Mouse (Mus musculus) intestine, postnatal 0 days (tissue): ENCODE results near the gene Ankrd23. TPM values are rescaled to one million over a fixed set of nuclear protein-coding genes. Genes with fewer than 3 reads are reported as not detected.

ENCODE experiments used
- ATAC-seq: fragments of 200-750 bp; cut with Nextera tagmentation; 2 replicates; pipeline ENCODE4 v1.8.0; 2017; ENCODE audit warnings: mild to moderate bottlenecking, moderate TSS enrichment, moderate library complexity
- H3K27ac ChIP-seq: fragments of 300-500 bp; sonication (generic); 2 replicates; pipeline ENCODE4 v1.5.1; 2014; ENCODE audit warnings: mild to moderate bottlenecking, low read depth, low read length, moderate library complexity
- H3K27me3 ChIP-seq: fragments of 300-500 bp; sonication (generic); replicated peaks from 2 replicates; pipeline ENCODE4 v1.6.1; 2014; ENCODE audit warnings: low read length, mixed read lengths; ENCODE audit not compliant: control insufficient read depth, insufficient read depth
- H3K36me3 ChIP-seq: fragments of 300-500 bp; sonication (generic); 2 replicates; pipeline ENCODE4 v1.6.1; 2014; ENCODE audit warnings: mild to moderate bottlenecking, moderate library complexity; ENCODE audit not compliant: control insufficient read depth, insufficient read depth
- H3K4me1 ChIP-seq: fragments of 300-500 bp; sonication (generic); replicated peaks from 2 replicates; pipeline ENCODE4 v1.6.1; 2014; ENCODE audit warnings: antibody characterized with exemption, low read length, mixed read lengths; ENCODE audit not compliant: control insufficient read depth, insufficient read depth
- H3K4me2 ChIP-seq: fragments of 300-500 bp; sonication (generic); replicated peaks from 2 replicates; pipeline ENCODE4 v1.6.1; 2014; ENCODE audit warnings: low read depth, mild to moderate bottlenecking, moderate library complexity
- H3K4me3 ChIP-seq: fragments of 300-500 bp; sonication (generic); 2 replicates; pipeline ENCODE4 v1.5.1; 2014; ENCODE audit warnings: low read depth, low read length
- H3K9ac ChIP-seq: fragments of 300-500 bp; sonication (generic); 2 replicates; pipeline ENCODE4 v1.6.1; 2014; ENCODE audit warnings: mild to moderate bottlenecking, low read depth, low read length
- H3K9me3 ChIP-seq: fragments of 300-500 bp; sonication (generic); 2 replicates; pipeline ENCODE4 v1.6.1; 2016; ENCODE audit warnings: mixed run types; ENCODE audit not compliant: control insufficient read depth
- CTCF ChIP-seq: sonication (generic); IDR thresholded peaks from 2 replicates; pipeline ENCODE4 v1.5.1; 2016; ENCODE audit warnings: low read depth, mild to moderate bottlenecking, control low read depth, antibody characterized with exemption, moderate library complexity
- WGBS: fragments of 180-500 bp; shearing (Covaris S2); extraction: QIAGEN DNeasy Blood & Tissue Kit; methylation state at CpG from one replicate; pipeline ENCODE4 v1.1.7; 2014; 5-methylcytosine and 5-hydroxymethylcytosine counted together
- polyA plus RNA-seq: library from polyadenylated mRNA; unstranded; fragments of >200 nt; fragmentation: Nextera tagmentation; extraction: Ambion mirVana; gene quantifications from 2 replicates; pipeline ENCODE4 v1.2.1, GENCODE M21; 2015

The Ankrd23 gene
- polyA plus RNA-seq, 1 experiment from 2014 or later, result 2.1 TPM

DNA sequence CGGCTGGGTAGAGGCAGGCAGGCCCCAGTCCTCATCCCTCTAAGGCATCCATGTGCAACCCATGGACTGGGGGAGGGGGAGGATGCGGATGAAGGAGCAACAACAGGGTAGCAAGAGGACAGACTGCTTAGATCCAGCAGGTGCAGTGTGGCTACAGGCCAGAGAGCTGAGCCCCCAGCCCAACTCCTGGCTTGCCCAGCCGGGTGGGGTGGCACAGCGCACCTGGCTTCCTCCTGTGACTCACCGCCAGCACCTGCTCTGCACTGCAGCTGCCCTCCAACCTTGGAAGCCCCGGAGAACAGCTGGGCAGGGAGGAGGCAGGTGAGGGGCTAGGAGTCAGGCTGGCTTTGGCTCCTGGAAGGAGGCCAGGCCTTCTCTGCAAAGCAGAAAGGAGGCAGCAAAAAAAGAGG, 43.3 kb upstream of the Ankrd23 start:
- H3K4me1 ChIP-seq, result peaks cover 28% of the 10 kb centered on the region
- H3K4me3 ChIP-seq, result no peak overlapping the region
- H3K27ac ChIP-seq, result peak overlapping the region; percentile 31
- no peaks in the 10 kb centered on the region for H3K9me3 ChIP-seq
- no peaks in the 10 kb centered on the region for H3K36me3 ChIP-seq
- H3K4me2 ChIP-seq, result peak overlapping the region; percentile 58
- TF ChIP-seq CTCF, result no peak
- no peak overlapping the region for H3K9ac ChIP-seq
- WGBS, result 28% methylated on average over 6 of the region's 6 CpGs
- no peaks in the 10 kb centered on the region for H3K27me3 ChIP-seq
- peak; percentile 62 for ATAC-seq

DNA sequence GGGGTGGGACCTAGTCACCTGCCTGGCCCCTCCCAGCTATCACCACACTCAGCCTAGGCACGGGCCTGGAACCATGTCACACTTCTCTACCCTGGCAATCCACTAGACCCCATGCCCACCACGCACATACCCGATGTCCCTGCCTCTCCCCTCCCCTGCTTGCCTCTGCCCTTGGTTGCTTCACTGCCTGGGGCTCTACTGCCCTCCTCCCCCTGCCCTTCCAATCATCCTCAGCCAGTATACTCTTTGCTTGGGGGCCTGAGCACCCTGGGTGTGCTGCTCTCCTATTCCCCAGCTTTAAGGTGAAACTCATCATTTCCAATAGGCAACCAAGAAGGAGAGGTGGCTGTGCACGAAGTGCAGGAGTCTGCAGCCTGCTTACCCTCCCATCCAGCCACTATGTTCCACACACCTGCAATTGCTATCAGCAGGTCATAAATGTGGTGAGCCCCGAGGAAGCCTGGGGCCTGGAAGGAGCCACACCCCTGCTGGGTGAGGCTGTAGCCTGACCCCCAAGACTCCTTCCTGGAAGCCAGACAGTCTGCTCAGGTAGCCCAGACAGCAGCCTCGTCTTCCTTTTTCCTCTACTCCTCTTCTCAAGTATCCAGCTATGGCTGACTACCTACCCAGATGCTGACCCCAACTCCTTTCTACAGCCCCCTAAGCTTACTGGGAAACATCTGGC, 40.5 kb upstream of the Ankrd23 start:
- no peak overlapping the region for H3K27ac ChIP-seq
- 34% methylated on average over 6 of the region's 6 CpGs for WGBS
- H3K4me1 ChIP-seq, result peaks cover 28% of the 10 kb centered on the region
- peak overlapping the region; percentile 27; the same call in 1 of the 2 replicates for H3K4me2 ChIP-seq
- H3K9ac ChIP-seq, result no peak overlapping the region
- no peaks in the 10 kb centered on the region for H3K27me3 ChIP-seq
- H3K9me3 ChIP-seq, result no peaks in the 10 kb centered on the region
- no peaks in the 10 kb centered on the region for H3K36me3 ChIP-seq
- no peak for TF ChIP-seq CTCF
- ATAC-seq, result peak; percentile 83
- H3K4me3 ChIP-seq, result no peak overlapping the region

DNA sequence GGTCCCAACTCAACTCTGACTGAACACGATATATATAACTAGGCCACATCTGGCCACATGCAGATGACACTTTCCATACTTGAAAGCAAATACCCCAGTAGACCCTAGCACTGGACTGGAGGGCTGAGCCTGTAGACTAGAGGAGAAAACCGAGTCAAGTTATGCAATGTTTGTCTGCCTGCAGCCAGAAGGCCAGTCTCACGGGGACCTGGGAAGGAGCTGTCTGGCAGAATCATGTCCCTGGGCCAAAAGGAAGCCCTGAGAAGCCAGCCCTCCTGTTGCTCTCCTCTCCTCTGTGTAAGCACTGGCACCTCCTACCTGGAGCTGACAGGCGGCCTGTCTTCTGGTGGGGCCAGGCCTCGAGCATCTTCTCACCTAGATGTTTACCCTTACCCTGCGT, 38.7 kb upstream of the Ankrd23 start:
- H3K4me2 ChIP-seq, result no peak overlapping the region
- no peaks in the 10 kb centered on the region for H3K9me3 ChIP-seq
- no peak for TF ChIP-seq CTCF
- H3K4me1 ChIP-seq, result peaks cover 26% of the 10 kb centered on the region
- no peaks in the 10 kb centered on the region for H3K27me3 ChIP-seq
- H3K36me3 ChIP-seq, result no peaks in the 10 kb centered on the region
- no peak overlapping the region for H3K27ac ChIP-seq
- no peak overlapping the region for H3K9ac ChIP-seq
- ATAC-seq, result no peak
- H3K4me3 ChIP-seq, result no peak overlapping the region
- WGBS, result 67% methylated on average over 6 of the region's 6 CpGs

DNA sequence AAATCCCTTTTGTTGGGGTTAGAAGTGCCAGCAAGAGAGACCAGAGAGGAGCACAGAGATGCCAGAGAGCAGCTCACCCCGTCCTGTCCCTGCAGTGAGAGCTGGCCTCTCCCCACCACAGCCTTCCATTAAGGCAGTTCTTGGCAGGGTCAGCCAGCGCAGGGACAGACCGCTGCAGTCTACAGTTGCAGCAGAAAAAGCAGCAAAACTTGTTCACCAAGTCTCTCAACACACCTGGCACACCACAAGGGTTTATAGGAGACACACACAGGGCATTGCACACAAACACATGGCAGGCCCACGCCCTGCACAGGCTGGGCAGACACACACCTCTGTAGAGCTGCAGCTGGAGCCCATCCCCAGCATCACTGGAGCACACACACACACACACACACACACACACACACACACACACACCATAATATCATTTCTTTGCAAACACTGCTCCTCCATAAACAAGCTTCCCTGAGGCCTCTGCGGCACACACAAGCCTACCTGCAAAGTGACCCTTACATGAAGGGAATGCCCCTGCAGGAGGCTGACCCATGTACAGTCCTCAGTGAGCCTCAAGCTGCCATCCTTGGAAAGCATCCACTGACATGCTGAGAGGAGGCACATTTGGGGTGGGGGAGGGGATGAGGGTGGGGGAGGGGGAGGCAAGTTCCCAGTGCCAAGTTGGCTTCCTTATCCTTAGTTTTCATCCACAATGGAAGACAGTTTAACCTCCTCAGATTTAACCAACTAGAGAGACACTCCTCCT, 37.7 kb upstream of the Ankrd23 start:
- H3K4me3 ChIP-seq, result no peak overlapping the region
- H3K36me3 ChIP-seq, result no peaks in the 10 kb centered on the region
- ATAC-seq, result no peak; the same call in 1 of the 2 replicates
- no peaks in the 10 kb centered on the region for H3K27me3 ChIP-seq
- no peak overlapping the region for H3K4me2 ChIP-seq
- no peaks in the 10 kb centered on the region for H3K9me3 ChIP-seq
- no peak overlapping the region for H3K9ac ChIP-seq
- TF ChIP-seq CTCF, result no peak
- no peak overlapping the region for H3K27ac ChIP-seq
- 58% methylated on average over 5 of the region's 5 CpGs for WGBS
- H3K4me1 ChIP-seq, result peaks cover 20% of the 10 kb centered on the region

DNA sequence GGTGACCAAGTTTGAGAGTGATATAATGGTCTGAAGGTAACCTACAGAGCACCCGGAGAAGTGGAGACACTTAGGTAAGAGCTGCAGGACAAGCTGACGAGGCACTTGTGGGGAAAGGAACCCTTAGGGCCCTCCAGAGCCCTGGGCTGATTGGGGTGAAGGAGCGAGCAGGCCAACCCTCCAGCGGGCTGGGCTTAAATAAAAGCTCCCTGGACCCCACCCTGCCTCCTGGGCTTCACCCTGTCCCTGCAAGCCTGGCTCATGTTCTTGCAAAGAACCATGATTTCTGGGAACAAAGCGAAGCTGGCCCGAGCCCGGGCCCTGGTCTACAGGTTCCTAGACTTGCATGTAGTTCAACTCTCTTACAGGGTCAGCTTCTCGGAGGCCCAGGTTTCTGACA, 36.8 kb upstream of the Ankrd23 start:
- Histone ChIP-seq H3K4me2 (no peak overlapping the region), H3K4me3 (no peak overlapping the region), H3K36me3 (no peaks in the 10 kb centered on the region), H3K9me3 (no peaks in the 10 kb centered on the region), H3K9ac (no peak overlapping the region), H3K27me3 (no peaks in the 10 kb centered on the region), H3K27ac (no peak overlapping the region), H3K4me1 (peaks cover 23% of the 10 kb centered on the region)
- WGBS, result 76% methylated on average over 8 of the region's 8 CpGs
- no peak for ATAC-seq
- no peak for TF ChIP-seq CTCF

DNA sequence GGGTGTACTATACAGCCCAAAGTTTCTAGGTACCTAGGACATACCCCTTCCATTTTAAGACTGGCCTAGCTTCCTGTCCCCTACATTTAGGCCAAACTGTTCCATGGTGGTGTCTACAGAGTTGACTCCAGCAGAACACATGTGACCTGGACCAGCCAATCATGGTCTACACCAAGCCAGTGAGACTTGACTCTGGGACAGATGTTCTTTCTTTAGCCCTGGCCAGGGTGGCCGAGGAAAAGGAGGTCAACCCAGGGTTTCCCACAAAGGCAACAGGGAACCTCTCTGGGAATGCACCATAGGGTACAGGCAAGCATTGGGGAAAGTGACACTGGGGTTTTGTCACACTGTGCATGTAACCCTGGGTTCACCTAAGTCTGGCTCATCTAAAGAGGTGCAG, 36.0 kb upstream of the Ankrd23 start:
- no peak overlapping the region for H3K27ac ChIP-seq
- no peaks in the 10 kb centered on the region for H3K36me3 ChIP-seq
- TF ChIP-seq CTCF, result no peak
- ATAC-seq, result no peak
- no peak overlapping the region for H3K4me3 ChIP-seq
- no peak overlapping the region for H3K4me2 ChIP-seq
- 79% methylated on average over 1 of the region's 1 CpGs for WGBS
- H3K27me3 ChIP-seq, result no peaks in the 10 kb centered on the region
- H3K9me3 ChIP-seq, result no peaks in the 10 kb centered on the region
- peaks cover 20% of the 10 kb centered on the region for H3K4me1 ChIP-seq
- H3K9ac ChIP-seq, result no peak overlapping the region
